Mouse (Mus musculus) liver, embryonic 16.5 days (tissue): ENCODE measurements around the gene Plekhg4. TPM values are rescaled to one million over a fixed set of nuclear protein-coding genes. Genes with fewer than 3 reads are reported as not detected.

ENCODE experiments used
- ATAC-seq: fragments of 200-750 bp; cut with Nextera tagmentation; 2 replicates; pipeline ENCODE4 v1.8.0; 2017; ENCODE audit warnings: low read depth, mild to moderate bottlenecking, moderate number of reproducible peaks, moderate library complexity
- H3K27ac ChIP-seq: fragments of 300-500 bp; sonication (generic); 2 replicates; pipeline ENCODE4 v1.5.1; 2014; ENCODE audit warnings: mild to moderate bottlenecking, low read length
- H3K27me3 ChIP-seq: fragments of 300-500 bp; sonication (generic); 2 replicates; pipeline ENCODE4 v1.6.1; 2014; ENCODE audit warnings: low read depth, low read length, mixed read lengths; ENCODE audit not compliant: control insufficient read depth, insufficient read depth
- H3K36me3 ChIP-seq: fragments of 300-500 bp; sonication (generic); 2 replicates; pipeline ENCODE4 v1.6.1; 2014; ENCODE audit warnings: mild to moderate bottlenecking; ENCODE audit not compliant: control insufficient read depth, insufficient read depth
- H3K4me1 ChIP-seq: fragments of 300-500 bp; sonication (generic); 2 replicates; pipeline ENCODE4 v1.6.1; 2014; ENCODE audit warnings: low read depth, low read length, mixed read lengths; ENCODE audit not compliant: control insufficient read depth
- H3K4me2 ChIP-seq: fragments of 300-500 bp; sonication (generic); 2 replicates; pipeline ENCODE4 v1.6.1; 2014; ENCODE audit warnings: low read depth, low read length, mixed read lengths
- H3K4me3 ChIP-seq: fragments of 300-500 bp; sonication (generic); 2 replicates; pipeline ENCODE4 v1.5.1; 2014; ENCODE audit warnings: low read depth, mild to moderate bottlenecking, low read length
- H3K9ac ChIP-seq: fragments of 300-500 bp; sonication (generic); 2 replicates; pipeline ENCODE4 v1.6.1; 2014; ENCODE audit warnings: low read depth, low read length
- H3K9me3 ChIP-seq: fragments of 300-500 bp; sonication (generic); replicated peaks from 2 replicates; pipeline ENCODE4 v1.6.1; 2016; ENCODE audit warnings: low read length; ENCODE audit not compliant: control insufficient read depth
- WGBS: fragments of 180-500 bp; shearing (Covaris S2); extraction: QIAGEN DNeasy Blood & Tissue Kit; methylation state at CpG from one replicate; pipeline ENCODE4 v1.1.7; 2014; ENCODE audit not compliant: insufficient replicate concordance; 5-methylcytosine and 5-hydroxymethylcytosine counted together
- polyA plus RNA-seq: library from polyadenylated mRNA; unstranded; fragments of >200 nt; fragmentation: Nextera tagmentation; extraction: Ambion mirVana; gene quantifications from 2 replicates; pipeline ENCODE4 v1.2.1, GENCODE M21; 2015

The Plekhg4 gene
- polyA plus RNA-seq: not detected in 2 replicates

DNA sequence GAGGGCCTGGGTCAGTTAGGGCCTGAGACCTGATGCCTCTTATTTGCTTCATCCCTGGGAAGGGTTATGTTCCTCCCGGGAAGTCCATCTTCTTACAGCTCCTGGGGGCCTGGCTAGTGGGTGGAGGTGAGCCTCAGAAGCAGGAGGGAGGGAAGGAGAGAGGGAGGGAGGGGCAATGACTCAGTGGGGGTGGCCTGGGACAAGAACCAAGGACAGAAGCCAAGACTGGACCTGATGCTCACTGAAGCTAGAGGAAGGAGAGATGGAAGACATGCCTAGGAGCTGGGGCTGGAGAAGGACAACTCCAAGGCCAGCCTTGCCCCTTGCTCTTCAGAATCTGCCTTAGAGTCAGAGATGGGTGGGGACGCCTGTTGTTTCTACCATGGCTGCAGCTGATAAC, at the start of gene Plekhg4:
Gene Plekhg4, plus strand, starts transcription at position 243 of the 400 bp plus-strand sequence.
- 43% methylated on average over 2 of the region's 2 CpGs for WGBS
- no peaks in the 10 kb centered on the region for H3K27me3 ChIP-seq
- no peaks in the 10 kb centered on the region for H3K4me1 ChIP-seq
- H3K9me3 ChIP-seq: no peaks in the 10 kb centered on the region
- H3K27ac ChIP-seq: no peak within 1 kb of the TSS
- ATAC-seq: no peak
- no peak within 1 kb of the TSS for H3K4me3 ChIP-seq
- no peak within 1 kb of the TSS for H3K9ac ChIP-seq
- no peak within 1 kb of the TSS for H3K4me2 ChIP-seq
- H3K36me3 ChIP-seq: no peaks in the 10 kb centered on the region

DNA sequence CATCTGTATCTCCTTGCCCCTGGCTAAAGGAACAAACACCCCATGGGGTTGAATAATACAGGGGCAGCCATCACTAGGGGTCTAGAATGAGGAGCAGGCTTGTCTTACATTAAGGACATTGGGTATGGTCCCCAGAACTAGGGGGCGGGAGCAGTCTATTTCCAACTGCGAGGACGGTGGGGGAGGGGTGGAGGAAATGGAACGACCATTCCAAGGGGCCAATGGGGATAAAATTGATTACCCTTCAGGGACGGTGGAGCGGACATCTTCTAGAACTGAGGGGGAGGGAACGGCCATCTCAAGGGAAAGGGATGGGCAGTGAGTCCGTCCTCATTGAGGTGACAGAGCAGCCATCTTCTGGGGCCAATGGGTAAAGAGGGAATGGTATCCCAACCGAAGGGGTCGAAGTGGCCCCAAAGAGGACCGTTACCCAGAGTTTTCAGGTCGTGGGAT, 47.4 kb upstream of the Plekhg4 start:
- Histone ChIP-seq H3K4me2 (peak overlapping the region; percentile 80), H3K27me3 (no peaks in the 10 kb centered on the region), H3K27ac (peak overlapping the region; percentile 91), H3K36me3 (peaks cover 27% of the 10 kb centered on the region), H3K9ac (peak overlapping the region; percentile 93), H3K9me3 (no peaks in the 10 kb centered on the region), H3K4me3 (peak overlapping the region; percentile 91), H3K4me1 (peaks cover 35% of the 10 kb centered on the region)
- peak; percentile 1; the same call in 1 of the 2 replicates for ATAC-seq
- under 1% methylated on average over 12 of the region's 12 CpGs for WGBS

DNA sequence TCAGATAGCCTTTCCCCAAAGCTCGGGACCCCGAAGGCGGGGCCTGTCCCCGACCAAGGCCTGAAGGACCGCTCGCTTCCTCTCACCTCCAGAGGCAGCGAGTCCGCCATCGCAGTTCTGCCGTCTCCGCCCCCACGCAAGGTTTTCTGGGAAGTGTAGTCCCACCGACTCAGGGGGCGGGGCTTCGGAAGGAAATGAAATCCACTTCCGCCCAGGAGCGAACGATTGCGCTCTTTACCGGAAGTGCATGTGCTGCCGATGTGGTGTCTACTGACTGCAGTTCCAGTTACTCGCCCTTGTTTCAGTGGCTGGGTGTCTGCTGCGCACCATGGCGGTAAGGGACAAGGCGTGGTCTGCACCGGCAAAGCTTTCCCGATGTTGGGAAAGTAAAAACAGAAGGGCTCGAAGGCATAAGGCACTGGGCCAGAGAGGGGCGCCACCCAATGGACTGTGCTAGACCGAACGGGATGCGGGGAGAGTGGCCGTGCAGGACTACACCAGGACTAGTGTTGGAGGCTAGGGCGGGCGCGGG, 46.9 kb upstream of the Plekhg4 start, which contains the start of the genes Lrrc29 and Tmem208:
Gene Lrrc29, minus strand, starts transcription at position 138 of the 532 bp plus-strand sequence.
Gene Tmem208, plus strand, starts transcription at position 214 of the 532 bp plus-strand sequence.
- Histone ChIP-seq H3K9ac (peak within 1 kb of the TSS; percentile 93), H3K4me3 (peak within 1 kb of the TSS; percentile 91), H3K27me3 (no peaks in the 10 kb centered on the region), H3K9me3 (no peaks in the 10 kb centered on the region), H3K4me1 (peaks cover 34% of the 10 kb centered on the region), H3K4me2 (peak within 1 kb of the TSS; percentile 80), H3K36me3 (peaks cover 27% of the 10 kb centered on the region), H3K27ac (peak within 1 kb of the TSS; percentile 91)
- under 1% methylated on average over 36 of the region's 36 CpGs for WGBS
- ATAC-seq: peak; percentile 77

DNA sequence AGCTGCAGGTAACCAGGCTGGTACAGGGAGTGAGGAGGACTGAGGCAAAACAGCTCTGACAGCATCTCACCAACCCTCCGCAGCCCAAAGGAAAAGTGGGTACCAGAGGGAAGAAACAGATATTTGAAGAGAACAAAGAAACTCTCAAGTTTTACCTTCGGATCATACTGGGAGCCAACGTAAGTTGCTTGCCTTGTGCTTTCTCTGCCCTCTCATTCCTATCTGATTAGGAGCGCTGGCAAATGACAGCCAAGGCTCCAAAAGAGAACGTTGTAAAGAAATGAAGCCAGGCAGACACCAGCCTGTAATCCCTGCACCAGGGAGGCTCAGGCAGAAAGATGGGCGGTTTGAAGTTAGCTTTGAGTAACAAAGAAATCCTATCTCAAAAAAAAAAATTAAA, 46.1 kb upstream of the Plekhg4 start:
- no peaks in the 10 kb centered on the region for H3K27me3 ChIP-seq
- ATAC-seq: no peak
- H3K4me2 ChIP-seq: peak overlapping the region; percentile 80
- H3K9me3 ChIP-seq: no peaks in the 10 kb centered on the region
- peak overlapping the region; percentile 93 for H3K9ac ChIP-seq
- H3K4me3 ChIP-seq: peak overlapping the region; percentile 91
- peaks cover 27% of the 10 kb centered on the region for H3K36me3 ChIP-seq
- H3K27ac ChIP-seq: peak overlapping the region; percentile 89
- WGBS: 16% methylated on average over 6 of the region's 6 CpGs
- peaks cover 33% of the 10 kb centered on the region for H3K4me1 ChIP-seq

DNA sequence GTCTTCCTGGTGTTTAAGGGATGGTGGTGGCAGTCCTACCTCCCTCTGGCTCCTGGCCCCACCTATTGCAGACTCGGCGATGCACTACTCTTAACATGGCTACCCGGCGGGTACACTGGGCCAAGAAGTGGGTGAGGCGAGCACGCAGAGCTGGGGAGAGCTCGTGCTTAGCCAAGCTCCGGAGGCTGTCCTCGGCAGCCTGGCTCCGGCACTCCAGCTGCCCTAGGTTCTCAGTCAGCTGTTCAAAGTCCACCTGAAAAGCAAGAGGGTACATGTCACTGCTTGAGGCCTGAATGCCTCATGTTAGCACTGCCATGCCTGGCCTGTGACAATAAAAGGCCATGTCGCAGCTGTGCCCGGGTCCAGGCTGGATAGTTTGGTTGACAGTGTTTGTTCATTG, 42.7 kb upstream of the Plekhg4 start:
- no peak overlapping the region for H3K9ac ChIP-seq
- peaks cover 24% of the 10 kb centered on the region for H3K36me3 ChIP-seq

DNA sequence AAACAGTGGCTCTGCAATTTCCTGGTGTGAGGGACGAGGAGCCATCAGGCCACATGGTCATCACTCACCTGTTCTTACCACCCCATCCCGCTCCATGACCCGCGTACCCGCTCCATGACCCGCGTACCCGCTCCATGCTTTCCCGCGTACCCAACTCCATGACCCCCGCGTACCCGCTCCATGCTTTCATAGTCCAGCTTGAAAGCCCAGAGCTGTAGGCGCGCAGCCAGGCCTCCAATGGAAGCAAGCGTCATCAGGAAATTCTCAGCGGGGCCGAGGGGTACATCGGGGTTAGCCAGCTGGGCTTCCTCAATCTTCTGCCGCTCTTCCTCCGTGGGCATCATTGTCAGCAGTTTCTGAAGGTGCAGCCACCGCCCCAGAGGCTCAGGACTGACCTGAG, 41.6 kb upstream of the Plekhg4 start:
- no peak overlapping the region for H3K4me2 ChIP-seq
- no peak overlapping the region for H3K27ac ChIP-seq
- WGBS: 90% methylated on average over 22 of the region's 22 CpGs
- no peaks in the 10 kb centered on the region for H3K9me3 ChIP-seq
- peaks cover 27% of the 10 kb centered on the region for H3K36me3 ChIP-seq
- H3K9ac ChIP-seq: no peak overlapping the region
- no peak for ATAC-seq
- H3K4me1 ChIP-seq: peaks cover 10% of the 10 kb centered on the region
- no peak overlapping the region for H3K4me3 ChIP-seq
- no peaks in the 10 kb centered on the region for H3K27me3 ChIP-seq

More for the DNA sequence above, 42.7 kb upstream of the Plekhg4 start:
- H3K27me3 ChIP-seq: no peaks in the 10 kb centered on the region
- no peak overlapping the region for H3K4me2 ChIP-seq
- no peak overlapping the region for H3K4me3 ChIP-seq
- no peak for ATAC-seq
- H3K9me3 ChIP-seq: no peaks in the 10 kb centered on the region
- H3K4me1 ChIP-seq: peaks cover 13% of the 10 kb centered on the region
- 86% methylated on average over 12 of the region's 12 CpGs for WGBS
- H3K27ac ChIP-seq: no peak overlapping the region

DNA sequence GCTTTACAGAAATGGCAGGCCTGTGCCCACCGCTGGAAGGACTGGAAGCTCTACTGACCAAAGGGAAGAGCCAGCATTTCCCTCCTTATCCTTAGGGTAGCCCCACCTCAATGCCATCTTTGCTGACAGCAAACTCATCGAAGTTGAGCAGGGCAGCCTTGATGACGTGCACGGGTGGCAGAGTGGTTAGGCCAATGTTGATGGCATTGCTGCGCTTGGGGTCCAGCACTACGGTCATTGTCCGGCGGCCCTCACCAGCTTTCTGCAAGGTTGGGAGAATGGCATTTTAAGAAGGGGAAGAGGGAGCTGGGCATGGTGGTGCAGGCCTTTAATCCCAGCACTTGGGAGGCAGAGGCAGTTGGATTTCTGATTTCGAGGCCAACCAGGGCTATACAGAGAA, 41.1 kb upstream of the Plekhg4 start:
- Histone ChIP-seq H3K4me1 (peaks cover 10% of the 10 kb centered on the region), H3K9ac (no peak overlapping the region), H3K27ac (no peak overlapping the region), H3K27me3 (no peaks in the 10 kb centered on the region), H3K4me3 (no peak overlapping the region), H3K4me2 (no peak overlapping the region), H3K36me3 (peaks cover 30% of the 10 kb centered on the region), H3K9me3 (no peaks in the 10 kb centered on the region)
- ATAC-seq: no peak
- WGBS: 85% methylated on average over 9 of the region's 9 CpGs

DNA sequence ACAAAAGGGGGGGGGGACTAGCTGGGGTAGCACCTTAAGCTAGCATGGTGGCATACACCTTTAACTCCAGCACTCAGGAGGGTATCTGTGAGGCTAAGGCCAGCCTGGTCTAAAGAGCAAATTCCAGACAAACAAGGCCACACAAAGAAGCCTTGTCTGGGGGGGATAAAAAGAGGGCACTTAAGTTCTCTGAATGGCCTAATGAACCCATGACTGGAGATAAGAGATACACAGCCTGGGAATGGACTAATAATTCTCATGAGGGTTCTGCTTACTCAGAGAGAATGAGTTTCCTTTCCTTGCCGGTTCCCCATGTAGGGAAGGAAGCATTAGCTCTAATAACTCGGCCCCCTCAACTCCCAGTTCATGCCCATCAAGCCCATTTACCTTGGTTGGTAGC, 40.6 kb upstream of the Plekhg4 start:
- Histone ChIP-seq H3K9me3 (no peaks in the 10 kb centered on the region), H3K27ac (no peak overlapping the region), H3K4me3 (no peak overlapping the region), H3K36me3 (peaks cover 30% of the 10 kb centered on the region), H3K4me1 (peaks cover 4% of the 10 kb centered on the region), H3K27me3 (no peaks in the 10 kb centered on the region), H3K9ac (no peak overlapping the region), H3K4me2 (no peak overlapping the region)
- 58% methylated on average over 2 of the region's 2 CpGs for WGBS
- ATAC-seq: no peak

DNA sequence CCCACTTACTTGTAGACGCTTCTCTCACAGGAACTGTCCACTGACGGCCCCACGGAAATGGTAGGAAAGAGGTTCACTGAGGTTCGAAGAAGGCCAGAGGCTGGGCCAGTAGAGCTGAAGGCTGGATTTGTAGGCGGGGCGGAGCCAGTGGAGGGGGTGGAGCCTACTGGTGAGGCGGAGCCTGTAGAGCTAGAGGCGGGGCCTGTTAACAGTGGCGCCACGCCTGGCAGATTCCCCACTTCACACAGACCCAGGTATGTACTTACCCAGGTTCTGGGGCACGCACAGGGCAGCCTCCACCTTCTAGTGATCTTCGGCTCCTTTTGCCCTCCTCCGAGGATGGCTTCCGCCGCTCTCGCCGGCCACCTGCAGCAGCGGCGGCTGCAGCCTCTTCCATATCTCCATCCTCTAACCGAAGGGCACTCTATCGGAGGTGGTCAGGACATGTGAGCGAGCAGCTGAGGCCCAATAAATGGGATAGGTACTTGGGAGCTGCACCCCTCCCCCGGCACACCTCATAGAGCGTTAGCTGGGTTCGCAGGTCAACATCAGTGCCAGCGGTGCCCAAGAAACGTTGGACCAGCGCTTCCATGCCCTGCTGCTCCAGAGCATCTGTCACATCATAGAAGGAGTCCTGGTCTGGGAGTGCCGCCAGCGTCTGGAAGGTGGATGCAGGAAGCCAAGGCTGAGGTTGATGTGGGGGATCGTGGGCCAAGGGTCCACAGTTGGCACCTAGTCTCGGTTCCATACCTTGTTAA, 36.5 kb upstream of the Plekhg4 start:
- Histone ChIP-seq H3K9ac (no peak overlapping the region), H3K4me3 (no peak overlapping the region), H3K27ac (no peak overlapping the region), H3K4me1 (peaks cover 18% of the 10 kb centered on the region), H3K9me3 (no peaks in the 10 kb centered on the region), H3K27me3 (no peaks in the 10 kb centered on the region), H3K36me3 (peaks cover 6% of the 10 kb centered on the region; the same call in 1 of the 2 replicates), H3K4me2 (no peak overlapping the region)
- no peak for ATAC-seq
- WGBS: 86% methylated on average over 32 of the region's 32 CpGs
